Mouse (Mus musculus) kidney, adult 2 months (tissue): Measurements from ENCODE around the gene Esyt3.

Experiments
- CTCF ChIP-seq: fragments of 200-500 bp; conservative IDR thresholded peaks from 2 replicates; pipeline ENCODE4 v1.5.1; 2011; ENCODE audit warnings: low read depth, mild to moderate bottlenecking, control low read depth, low read length, moderate library complexity, mixed read lengths; ENCODE audit not compliant: insufficient read depth, insufficient read length
- POLR2A ChIP-seq: fragments of 200-500 bp; IDR thresholded peaks from one replicate; pipeline ENCODE4 v1.6.1; 2011; ENCODE audit warnings: low read depth, low read length, control low read depth

- TF ChIP-seq CTCF (no peak), POLR2A (no peak)
Measured at GRCm38 (mm10) chr9:99341600-99341999, 16.8 kb downstream of the Esyt3 start.
